Mouse (Mus musculus): ENCODE results near the gene Zrsr1. TPM values are rescaled to one million over a fixed set of nuclear protein-coding genes. Genes with fewer than 3 reads are reported as not detected.

The Zrsr1 gene
- total RNA-seq (2012; rRNA removed) (4.0 and 4.4 TPM in 2 replicates), total RNA-seq (2014; rRNA removed) (4.7 and 4.8 TPM in 2 replicates), polyA plus RNA-seq (2012; ENCODE audit: insufficient read length, low read depth) (9.3 and 12.9 TPM in 2 replicates)

- peaks cover 17% of the 10 kb centered on the region for H3K79me2 ChIP-seq (replicated peaks; ENCODE audit: control insufficient read depth, extremely low read depth, insufficient read depth, poor library complexity, severe bottlenecking)
- DNase-seq (ENCODE audit: extremely low read depth) = no peak
- dilution Hi-C loops (cut with MboI; ENCODE audit: extremely low pct_ligation_motif_present, extremely low pct_unique_long_range_greater_than_20kb, low sequenced_read_pairs) (no loop called here), in situ Hi-C loops (cut with MboI; ENCODE audit: low pct_ligation_motif_present, low pct_unique_long_range_greater_than_20kb, low sequenced_read_pairs) (no loop called here)
- H3K27ac ChIP-seq (ENCODE audit: insufficient read depth, low read depth) = peak within 1 kb of the TSS; percentile 81
- H3K27me3 ChIP-seq (replicated peaks) = no peaks in the 10 kb centered on the region
- H3K4me3 ChIP-seq (replicated peaks in 1 of 3; ENCODE audit: low read depth in 2 of 3, low read length in 2 of 3, poor library complexity in 1 of 3) = peak within 1 kb of the TSS; percentile 47 to 65 (median 59)
- H3K4me2 ChIP-seq (ENCODE audit: insufficient read depth, low read depth, poor library complexity, severe bottlenecking) = no peak within 1 kb of the TSS
- peaks cover 0 to 42% of the 10 kb centered on the region in 2 experiments for H3K36me3 ChIP-seq (replicated peaks in 1 of 2; ENCODE audit: control insufficient read depth in 1 of 2, insufficient read depth in 1 of 2, low read length in 1 of 2)
- peaks cover 16% of the 10 kb centered on the region for H3K9me3 ChIP-seq (replicated peaks; ENCODE audit: low read length)
- TF ChIP-seq SIN3A (IDR thresholded peaks at IDR 0.05; ENCODE audit: low read length) (peak; percentile 12; the same call in 1 of the 2 replicates), USF2 (conservative IDR thresholded peaks at IDR 0.05; ENCODE audit: low read depth, low read length) (no peak)
- no peak within 1 kb of the TSS for H3K9ac ChIP-seq (ENCODE audit: insufficient read depth, low read depth)
- peaks cover 3 to 14% of the 10 kb centered on the region in 2 experiments; a peak in 3 of 4 replicates for H3K4me1 ChIP-seq (ENCODE audit: control insufficient read depth in 1 of 2, insufficient read depth in 2 of 2)
Measured at GRCm38 (mm10) chr11:22971835-22972709, at the start of gene Zrsr1. Gene Zrsr1, plus strand, starts transcription at chr11:22972005.

- Histone ChIP-seq H3K27me3 (replicated peaks) (no peaks in the 10 kb centered on the region), H3K9me3 (replicated peaks; ENCODE audit: low read length) (no peaks in the 10 kb centered on the region), H3K27ac (ENCODE audit: insufficient read depth, low read depth) (no peak overlapping the region), H3K9ac (ENCODE audit: insufficient read depth, low read depth) (no peak overlapping the region), H3K4me1 (ENCODE audit: control insufficient read depth in 1 of 2, insufficient read depth in 2 of 2) (peaks cover 5 to 55% of the 10 kb centered on the region in 2 experiments; a peak in 2 of 4 replicates), H3K79me2 (replicated peaks; ENCODE audit: control insufficient read depth, extremely low read depth, insufficient read depth, poor library complexity, severe bottlenecking) (no peaks in the 10 kb centered on the region), H3K4me2 (ENCODE audit: insufficient read depth, low read depth, poor library complexity, severe bottlenecking) (no peak overlapping the region), H3K4me3 (replicated peaks in 1 of 3; ENCODE audit: low read depth in 2 of 3, low read length in 2 of 3, poor library complexity in 1 of 3) (no peak overlapping the region), H3K36me3 (replicated peaks in 1 of 2; ENCODE audit: control insufficient read depth in 1 of 2, insufficient read depth in 1 of 2, low read length in 1 of 2) (peaks cover 0 to 10% of the 10 kb centered on the region in 2 experiments)
- no peak for DNase-seq (ENCODE audit: extremely low read depth)
- no peak for TF ChIP-seq MAFK (IDR thresholded peaks at IDR 0.05; ENCODE audit: insufficient replicate concordance, low read length)
- TF ChIP-seq CHD1 (IDR thresholded peaks at IDR 0.05; ENCODE audit: low read depth, low read length) = no peak
- no peak for TF ChIP-seq SMC3 (IDR thresholded peaks at IDR 0.05; ENCODE audit: low read depth, low read length)
- no peak for TF ChIP-seq JUN (IDR thresholded peaks at IDR 0.05; ENCODE audit: insufficient read depth, low read depth, low read length)
- TF ChIP-seq MAX (IDR thresholded peaks at IDR 0.05; ENCODE audit: low read length) = no peak
- TF ChIP-seq USF1 (IDR thresholded peaks at IDR 0.05; ENCODE audit: low read depth, low read length) = no peak
- TF ChIP-seq GABPA (IDR thresholded peaks at IDR 0.05; ENCODE audit: insufficient replicate concordance, low read depth, low read length) = no peak
- TF ChIP-seq HCFC1 (IDR thresholded peaks at IDR 0.05; ENCODE audit: low read depth, low read length) = no peak
- TF ChIP-seq TBP (conservative IDR thresholded peaks at IDR 0.05; ENCODE audit: low read depth, low read length) = no peak
- TF ChIP-seq MXI1 (IDR thresholded peaks at IDR 0.05; ENCODE audit: low read depth, low read length) = no peak
- no peak for TF ChIP-seq MEF2A (IDR thresholded peaks at IDR 0.05; ENCODE audit: borderline replicate concordance, low read depth, low read length)
- no peak for TF ChIP-seq ZC3H11A (IDR thresholded peaks at IDR 0.05; ENCODE audit: low read depth, low read length)
- no peak for TF ChIP-seq RAD21 (IDR thresholded peaks at IDR 0.05; ENCODE audit: low read depth, low read length)
- TF ChIP-seq IRF4 (IDR thresholded peaks at IDR 0.05; ENCODE audit: low read depth, low read length) = no peak
- TF ChIP-seq ZNF384 (IDR thresholded peaks at IDR 0.05; ENCODE audit: low read depth, low read length) = no peak
- TF ChIP-seq USF2 (conservative IDR thresholded peaks at IDR 0.05; ENCODE audit: low read depth, low read length) = no peak
- no peak for TF ChIP-seq KAT2A (IDR thresholded peaks at IDR 0.05; ENCODE audit: insufficient replicate concordance, low read length)
- TF ChIP-seq POLR2A (IDR thresholded peaks at IDR 0.05; ENCODE audit: low read depth, low read length) = no peak
- TF ChIP-seq UBTF (IDR thresholded peaks at IDR 0.05; ENCODE audit: low read depth, low read length) = no peak
- in situ Hi-C loops (cut with MboI; ENCODE audit: low pct_ligation_motif_present, low pct_unique_long_range_greater_than_20kb, low sequenced_read_pairs) = no loop called here
- dilution Hi-C loops (cut with MboI; ENCODE audit: extremely low pct_ligation_motif_present, extremely low pct_unique_long_range_greater_than_20kb, low sequenced_read_pairs) = no loop called here
Measured at GRCm38 (mm10) chr11:22922546-22922945, 49.3 kb upstream of the Zrsr1 start.

All from CH12.LX (cell line).